Mouse (Mus musculus) hindbrain, embryonic 11.5 days (tissue): Measurements from ENCODE around the gene Hivep3. TPM values are rescaled to one million over a fixed set of nuclear protein-coding genes. Genes with fewer than 3 reads are reported as not detected.

Experiments
- ATAC-seq: fragments of 200-750 bp; cut with Nextera tagmentation; 2 replicates; pipeline ENCODE4 v1.8.0; 2017; ENCODE audit warnings: mild to moderate bottlenecking, moderate TSS enrichment, moderate library complexity; ENCODE audit not compliant: low FRiP score
- DNase-seq: peaks from one replicate; pipeline ENCODE4 v3.0.0-alpha.2; 2015; ENCODE audit warnings: low spot score
- H3K27ac ChIP-seq: fragments of 300-500 bp; sonication (generic); 2 replicates; pipeline ENCODE4 v1.5.1; 2014; ENCODE audit warnings: mild to moderate bottlenecking, low read depth, low read length
- H3K27me3 ChIP-seq: fragments of 300-500 bp; sonication (generic); 2 replicates; pipeline ENCODE4 v1.6.1; 2014; ENCODE audit warnings: mild to moderate bottlenecking, low read length, moderate library complexity, mixed read lengths; ENCODE audit not compliant: control insufficient read depth, insufficient read depth
- H3K36me3 ChIP-seq: fragments of 300-500 bp; sonication (generic); 2 replicates; pipeline ENCODE4 v1.6.1; 2014; ENCODE audit warnings: mild to moderate bottlenecking, low read length, moderate library complexity, mixed read lengths; ENCODE audit not compliant: control insufficient read depth, insufficient read depth
- H3K4me1 ChIP-seq: fragments of 300-500 bp; sonication (generic); replicated peaks from 2 replicates; pipeline ENCODE4 v1.6.1; 2014; ENCODE audit warnings: low read length, mixed read lengths; ENCODE audit not compliant: control insufficient read depth, insufficient read depth
- H3K4me2 ChIP-seq: fragments of 300-500 bp; sonication (generic); replicated peaks from 2 replicates; pipeline ENCODE4 v1.6.1; 2014; ENCODE audit warnings: mild to moderate bottlenecking, low read depth, low read length
- H3K4me3 ChIP-seq: fragments of 300-500 bp; sonication (generic); 2 replicates; pipeline ENCODE4 v1.5.1; 2014; ENCODE audit warnings: low read depth, low read length
- H3K9ac ChIP-seq: fragments of 300-500 bp; sonication (generic); 2 replicates; pipeline ENCODE4 v1.6.1; 2014; ENCODE audit warnings: low read depth, low read length
- H3K9me3 ChIP-seq: fragments of 300-500 bp; sonication (generic); 2 replicates; pipeline ENCODE4 v1.6.1; 2016; ENCODE audit warnings: low read length; ENCODE audit not compliant: control insufficient read depth
- WGBS: fragments of 180-500 bp; shearing (Covaris S2); extraction: QIAGEN DNeasy Blood & Tissue Kit; methylation state at CpG from one replicate; pipeline ENCODE4 v1.1.7; 2014; 5-methylcytosine and 5-hydroxymethylcytosine counted together
- polyA plus RNA-seq: library from polyadenylated mRNA; unstranded; fragments of >200 nt; fragmentation: Nextera tagmentation; extraction: Ambion mirVana; gene quantifications from 2 replicates; pipeline ENCODE4 v1.2.1, GENCODE M21; 2014

The Hivep3 gene
- polyA plus RNA-seq, 1 experiment from 2014 or later = 1.8 TPM

GRCm38 (mm10) chr4:119990841-119991240 lies 257.3 kb downstream of the Hivep3 start:
- H3K36me3 ChIP-seq = no peaks in the 10 kb centered on the region
- 84% methylated on average over 3 of the region's 3 CpGs for WGBS

GRCm38 (mm10) chr4:119991758-119992157 lies 258.2 kb downstream of the Hivep3 start:
- DNase-seq (no peak), ATAC-seq (no peak)
- H3K9ac ChIP-seq = no peak overlapping the region
- no peaks in the 10 kb centered on the region for H3K27me3 ChIP-seq
- peaks cover 6% of the 10 kb centered on the region for H3K4me1 ChIP-seq
- WGBS = 67% methylated on average over 4 of the region's 4 CpGs
- no peak overlapping the region for H3K4me3 ChIP-seq
- no peaks in the 10 kb centered on the region for H3K9me3 ChIP-seq
- no peaks in the 10 kb centered on the region for H3K36me3 ChIP-seq
- H3K4me2 ChIP-seq = no peak overlapping the region
- H3K27ac ChIP-seq = no peak overlapping the region

More at GRCm38 (mm10) chr4:119990841-119991240, 257.3 kb downstream of the Hivep3 start:
- H3K4me3 ChIP-seq = no peak overlapping the region
- no peaks in the 10 kb centered on the region for H3K9me3 ChIP-seq
- no peak overlapping the region for H3K4me2 ChIP-seq
- no peaks in the 10 kb centered on the region for H3K27me3 ChIP-seq
- H3K27ac ChIP-seq = no peak overlapping the region
- no peak for DNase-seq
- peaks cover 9% of the 10 kb centered on the region for H3K4me1 ChIP-seq
- H3K9ac ChIP-seq = no peak overlapping the region
- no peak for ATAC-seq

- whole genome bisulfite sequencing = 94% methylated on average over 1 of the region's 1 CpGs
- no peak for ATAC-seq
- Histone ChIP-seq H3K36me3 (no peaks in the 10 kb centered on the region), H3K9me3 (no peaks in the 10 kb centered on the region), H3K4me1 (no peaks in the 10 kb centered on the region), H3K9ac (no peak overlapping the region), H3K4me2 (no peak overlapping the region), H3K4me3 (no peak overlapping the region), H3K27ac (no peak overlapping the region), H3K27me3 (no peaks in the 10 kb centered on the region)
- no peak for DNase-seq
Measured at GRCm38 (mm10) chr4:119996377-119996776, 262.8 kb downstream of the Hivep3 start.

- 91% methylated on average over 7 of the region's 7 CpGs for whole genome bisulfite sequencing
- no peaks in the 10 kb centered on the region for H3K27me3 ChIP-seq
- H3K9me3 ChIP-seq = no peaks in the 10 kb centered on the region
- H3K9ac ChIP-seq = no peak overlapping the region
- DNase-seq (no peak), ATAC-seq (no peak)
- no peaks in the 10 kb centered on the region for H3K4me1 ChIP-seq
- no peaks in the 10 kb centered on the region for H3K36me3 ChIP-seq
- H3K4me3 ChIP-seq = no peak overlapping the region
- H3K4me2 ChIP-seq = no peak overlapping the region
- no peak overlapping the region for H3K27ac ChIP-seq
Measured at GRCm38 (mm10) chr4:119997351-119997750, 263.8 kb downstream of the Hivep3 start.

- Histone ChIP-seq H3K4me1 (no peaks in the 10 kb centered on the region), H3K9ac (no peak overlapping the region), H3K4me3 (no peak overlapping the region), H3K27ac (no peak overlapping the region), H3K4me2 (no peak overlapping the region), H3K36me3 (no peaks in the 10 kb centered on the region), H3K27me3 (no peaks in the 10 kb centered on the region), H3K9me3 (no peaks in the 10 kb centered on the region)
- ATAC-seq (no peak), DNase-seq (no peak)
- WGBS = 46% methylated on average over 5 of the region's 5 CpGs
Measured at GRCm38 (mm10) chr4:119998911-119999310, 265.3 kb downstream of the Hivep3 start.

- 70% methylated on average over 7 of the region's 7 CpGs for WGBS
- H3K9me3 ChIP-seq = no peaks in the 10 kb centered on the region
- no peak overlapping the region for H3K9ac ChIP-seq
- H3K4me1 ChIP-seq = no peaks in the 10 kb centered on the region
- DNase-seq (no peak), ATAC-seq (no peak)
- no peak overlapping the region for H3K27ac ChIP-seq
- H3K4me3 ChIP-seq = no peak overlapping the region
- H3K36me3 ChIP-seq = no peaks in the 10 kb centered on the region
- no peak overlapping the region for H3K4me2 ChIP-seq
- H3K27me3 ChIP-seq = no peaks in the 10 kb centered on the region
Measured at GRCm38 (mm10) chr4:120000881-120001280, 267.3 kb downstream of the Hivep3 start.

- no peaks in the 10 kb centered on the region for H3K9me3 ChIP-seq
- no peak overlapping the region for H3K4me3 ChIP-seq
Measured at GRCm38 (mm10) chr4:120003006-120003405, 269.4 kb downstream of the Hivep3 start.

GRCm38 (mm10) chr4:120006046-120006445 lies 272.5 kb downstream of the Hivep3 start:
- DNase-seq (no peak), ATAC-seq (no peak)
- no peaks in the 10 kb centered on the region for H3K27me3 ChIP-seq
- H3K9ac ChIP-seq = no peak overlapping the region
- no peak overlapping the region for H3K27ac ChIP-seq
- H3K4me1 ChIP-seq = no peaks in the 10 kb centered on the region
- no peaks in the 10 kb centered on the region for H3K36me3 ChIP-seq
- no peaks in the 10 kb centered on the region for H3K9me3 ChIP-seq
- WGBS = 80% methylated on average over 6 of the region's 6 CpGs
- H3K4me3 ChIP-seq = no peak overlapping the region
- H3K4me2 ChIP-seq = no peak overlapping the region

More at GRCm38 (mm10) chr4:120003006-120003405, 269.4 kb downstream of the Hivep3 start:
- DNase-seq (no peak), ATAC-seq (no peak)
- no peaks in the 10 kb centered on the region for H3K27me3 ChIP-seq
- no peaks in the 10 kb centered on the region for H3K4me1 ChIP-seq
- H3K27ac ChIP-seq = no peak overlapping the region
- no peaks in the 10 kb centered on the region for H3K36me3 ChIP-seq
- WGBS = 38% methylated on average over 3 of the region's 3 CpGs
- no peak overlapping the region for H3K4me2 ChIP-seq
- H3K9ac ChIP-seq = no peak overlapping the region

GRCm38 (mm10) chr4:120007889-120008288 lies 274.3 kb downstream of the Hivep3 start:
- Histone ChIP-seq H3K9me3 (no peaks in the 10 kb centered on the region), H3K36me3 (no peaks in the 10 kb centered on the region), H3K27ac (no peak overlapping the region), H3K27me3 (no peaks in the 10 kb centered on the region), H3K4me1 (no peaks in the 10 kb centered on the region), H3K4me3 (no peak overlapping the region), H3K9ac (no peak overlapping the region), H3K4me2 (no peak overlapping the region)
- WGBS = 64% methylated on average over 3 of the region's 3 CpGs
- ATAC-seq (no peak), DNase-seq (no peak)
